Mouse (Mus musculus) C2C12 (cell line): ENCODE measurements around the gene Slc29a1.

Source experiments
- CEBPB ChIP-seq: IDR thresholded peaks from one replicate; pipeline ENCODE4 v1.6.1; 2011; ENCODE audit warnings: low read depth, mild to moderate bottlenecking, control low read depth, moderate library complexity
- CTCF ChIP-seq: IDR thresholded peaks from one replicate; pipeline ENCODE4 v1.5.1; 2011; ENCODE audit not compliant: control insufficient read depth, insufficient read depth, insufficient read length
- FOSL1 ChIP-seq: IDR thresholded peaks from one replicate; pipeline ENCODE4 v1.8.0; 2011; ENCODE audit warnings: mild to moderate bottlenecking, low read length; ENCODE audit not compliant: poor library complexity, insufficient read depth, severe bottlenecking
- MAX ChIP-seq: IDR thresholded peaks from one replicate; pipeline ENCODE4 v1.6.1; 2011; ENCODE audit warnings: mild to moderate bottlenecking, control low read depth
- MYOD1 ChIP-seq: IDR thresholded peaks from one replicate; pipeline ENCODE4 v1.6.1; 2011; ENCODE audit warnings: low read depth; ENCODE audit not compliant: control insufficient read depth, insufficient read length
- MYOG ChIP-seq: IDR thresholded peaks from one replicate; pipeline ENCODE4 v1.6.1; 2011; ENCODE audit not compliant: control insufficient read depth, insufficient read length; ENCODE audit errors: extremely low read depth
- USF1 ChIP-seq: IDR thresholded peaks from one replicate; pipeline ENCODE4 v1.6.1; 2011; ENCODE audit warnings: low read depth, mild to moderate bottlenecking, control low read depth, moderate library complexity

DNA sequence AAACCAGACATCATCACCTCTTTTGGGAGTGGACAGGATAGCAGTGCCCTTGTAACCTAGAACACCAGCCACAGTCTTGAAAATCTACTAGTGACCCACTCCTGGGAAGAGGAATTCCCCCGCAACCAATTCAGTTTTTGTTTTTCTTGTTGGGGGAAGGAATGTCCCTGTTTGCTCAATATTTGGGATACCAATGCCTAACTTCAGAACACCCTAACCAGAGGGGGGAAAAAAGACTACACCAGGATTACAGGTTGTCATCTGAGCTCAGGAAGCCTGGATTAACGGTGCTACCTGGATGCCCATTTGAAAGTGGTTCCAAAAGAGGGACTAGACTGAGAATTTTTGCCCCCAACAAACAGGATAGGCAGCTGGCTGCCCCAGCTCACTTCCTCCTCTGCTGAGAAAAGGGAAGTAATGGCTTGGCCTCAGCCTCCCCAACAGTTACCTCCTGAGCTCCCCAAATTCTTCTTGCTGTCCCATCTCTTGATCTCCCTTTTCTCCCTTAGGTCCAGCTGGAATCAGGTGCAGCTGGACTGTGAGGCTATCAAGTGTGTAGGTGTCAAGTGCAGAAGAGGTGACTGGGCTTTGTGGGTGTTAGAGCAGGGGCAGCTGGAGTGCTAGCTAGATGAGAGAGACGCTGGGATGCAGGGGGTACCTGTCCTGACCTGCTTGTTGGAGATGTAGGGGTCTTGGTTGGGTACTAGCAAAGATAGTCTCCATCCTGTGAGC, 42.7 kb downstream of the Slc29a1 start:
- no peak for TF ChIP-seq CTCF
- no peak for TF ChIP-seq MYOG
- TF ChIP-seq USF1, result no peak
- TF ChIP-seq MAX, result no peak
- TF ChIP-seq FOSL1, result no peak
- TF ChIP-seq CEBPB, result no peak
- TF ChIP-seq MYOD1, result no peak
